Mouse (Mus musculus) layer of hippocampus, adult 2 months (tissue): ENCODE measurements at regions not wholly inside any gene's neighbourhood (a gene's known extent, or its start where the extent isn't known, plus 50 kb on each side); places are given as distances from the start of the nearest gene placed in this dataset.

ENCODE experiments used
- DNase-seq, 2 experiments: peaks; one replicate each; pipeline ENCODE4 v3.0.0; 2022; ENCODE audit warnings: low spot score in 2 of 2
- H3K27ac ChIP-seq: fragments of 200-600 bp; 2 replicates; pipeline ENCODE4 v1.8.1; 2022
- H3K4me3 ChIP-seq: fragments of 200-600 bp; 2 replicates; pipeline ENCODE4 v1.8.1; 2022; ENCODE audit warnings: mild to moderate bottlenecking
- CTCF ChIP-seq: fragments of 200-600 bp; conservative IDR thresholded peaks from 2 replicates; pipeline ENCODE4 v1.8.1; 2022; ENCODE audit warnings: antibody characterized with exemption, mild to moderate bottlenecking, moderate library complexity

GRCm38 (mm10) chr9:47909051-47909450, 252.8 kb upstream of the Nxpe4 start:
- no peak for DNase-seq
- H3K4me3 ChIP-seq = no peak overlapping the region
- peak overlapping the region; percentile 86 for H3K27ac ChIP-seq
- TF ChIP-seq CTCF = no peak

GRCm38 (mm10) chr9:47910501-47910906, 251.3 kb upstream of the Nxpe4 start:
- peak; percentile 30 to 78 for DNase-seq
- H3K4me3 ChIP-seq = no peak overlapping the region
- H3K27ac ChIP-seq = peak overlapping the region; percentile 86
- TF ChIP-seq CTCF = no peak

GRCm38 (mm10) chr9:47912823-47913222, 249.0 kb upstream of the Nxpe4 start:
- DNase-seq = no peak
- no peak overlapping the region for H3K27ac ChIP-seq
- no peak for TF ChIP-seq CTCF
- H3K4me3 ChIP-seq = no peak overlapping the region

GRCm38 (mm10) chr9:47935299-47935698, 226.5 kb upstream of the Nxpe4 start:
- peak; percentile 70 for TF ChIP-seq CTCF
- Histone ChIP-seq H3K27ac (no peak overlapping the region), H3K4me3 (no peak overlapping the region)
- DNase-seq = no peak

GRCm38 (mm10) chr9:47935957-47936457, 225.8 kb upstream of the Nxpe4 start:
- no peak for TF ChIP-seq CTCF
- Histone ChIP-seq H3K27ac (no peak overlapping the region), H3K4me3 (no peak overlapping the region)
- DNase-seq = no peak

GRCm38 (mm10) chr9:47938941-47939710, 222.7 kb upstream of the Nxpe4 start:
- DNase-seq = no peak
- no peak overlapping the region for H3K27ac ChIP-seq
- TF ChIP-seq CTCF = no peak
- no peak overlapping the region for H3K4me3 ChIP-seq

- no peak for TF ChIP-seq CTCF
- Histone ChIP-seq H3K27ac (peak overlapping the region; percentile 92), H3K4me3 (no peak overlapping the region)
- DNase-seq = peak; percentile 72 to 76
Measured at GRCm38 (mm10) chr9:47942761-47943583, 218.9 kb upstream of the Nxpe4 start.

- TF ChIP-seq CTCF = no peak
- Histone ChIP-seq H3K4me3 (no peak overlapping the region), H3K27ac (no peak overlapping the region)
- DNase-seq = no peak
Measured at GRCm38 (mm10) chr9:47946226-47946625, 215.6 kb upstream of the Nxpe4 start.

GRCm38 (mm10) chr9:47957881-47958280, 203.9 kb upstream of the Nxpe4 start:
- H3K4me3 ChIP-seq = no peak overlapping the region
- DNase-seq = no peak
- no peak for TF ChIP-seq CTCF
- no peak overlapping the region for H3K27ac ChIP-seq

- Histone ChIP-seq H3K4me3 (no peak overlapping the region), H3K27ac (no peak overlapping the region)
- DNase-seq = no peak
- TF ChIP-seq CTCF = no peak
Measured at GRCm38 (mm10) chr9:47958861-47959260, 203.0 kb upstream of the Nxpe4 start.

GRCm38 (mm10) chr9:47961176-47961575, 200.6 kb upstream of the Nxpe4 start:
- TF ChIP-seq CTCF = no peak
- Histone ChIP-seq H3K4me3 (no peak overlapping the region), H3K27ac (no peak overlapping the region)
- DNase-seq = no peak

GRCm38 (mm10) chr9:47962161-47962560, 199.7 kb upstream of the Nxpe4 start:
- Histone ChIP-seq H3K27ac (no peak overlapping the region; the same call in 1 of the 2 replicates), H3K4me3 (no peak overlapping the region)
- no peak for TF ChIP-seq CTCF
- no peak for DNase-seq

GRCm38 (mm10) chr9:47962589-47962988, 199.2 kb upstream of the Nxpe4 start:
- no peak for TF ChIP-seq CTCF
- DNase-seq = no peak
- Histone ChIP-seq H3K27ac (peak overlapping the region; percentile 51; the same call in 1 of the 2 replicates), H3K4me3 (no peak overlapping the region)
